Mouse (Mus musculus) limb, embryonic 15.5 days (tissue): ENCODE measurements around the gene Marcksl1. TPM values are rescaled to one million over a fixed set of nuclear protein-coding genes. Genes with fewer than 3 reads are reported as not detected.
"Not testable (repeated sequence)": the region's sequence is repeated elsewhere in the genome, so short reads cannot be mapped to it uniquely, and the experiment has no call there.

Experiments
- ATAC-seq: fragments of 200-750 bp; cut with Nextera tagmentation; 2 replicates; pipeline ENCODE4 v1.8.0; 2017; ENCODE audit warnings: low read depth, moderate TSS enrichment; ENCODE audit not compliant: insufficient number of reproducible peaks, low FRiP score, low TSS enrichment
- H3K27ac ChIP-seq: fragments of 300-500 bp; sonication (generic); 2 replicates; pipeline ENCODE4 v1.5.1; 2015; ENCODE audit warnings: moderate library complexity, mild to moderate bottlenecking, inconsistent platforms
- H3K27me3 ChIP-seq: fragments of 300-500 bp; sonication (generic); 2 replicates; pipeline ENCODE4 v1.6.1; 2015; ENCODE audit warnings: inconsistent platforms
- H3K36me3 ChIP-seq: fragments of 300-500 bp; sonication (generic); 2 replicates; pipeline ENCODE4 v1.6.1; 2015; ENCODE audit warnings: inconsistent platforms
- H3K4me1 ChIP-seq: fragments of 300-500 bp; sonication (generic); 2 replicates; pipeline ENCODE4 v1.6.1; 2015; ENCODE audit warnings: inconsistent platforms
- H3K4me2 ChIP-seq: fragments of 300-500 bp; sonication (generic); 2 replicates; pipeline ENCODE4 v1.6.1; 2015; ENCODE audit warnings: mild to moderate bottlenecking, inconsistent platforms
- H3K4me3 ChIP-seq: fragments of 300-500 bp; sonication (generic); 2 replicates; pipeline ENCODE4 v1.5.1; 2015; ENCODE audit warnings: mild to moderate bottlenecking, inconsistent platforms
- H3K9ac ChIP-seq: fragments of 300-500 bp; sonication (generic); 2 replicates; pipeline ENCODE4 v1.6.1; 2015; ENCODE audit warnings: inconsistent platforms
- H3K9me3 ChIP-seq: fragments of 300-500 bp; sonication (generic); 2 replicates; pipeline ENCODE4 v1.6.1; 2016; ENCODE audit warnings: inconsistent platforms
- WGBS: fragments of 180-500 bp; shearing (Covaris S2); methylation state at CpG from one replicate; pipeline ENCODE4 v1.1.7; 2015; 5-methylcytosine and 5-hydroxymethylcytosine counted together
- polyA plus RNA-seq: library from polyadenylated mRNA; unstranded; fragments of >200 nt; fragmentation: Nextera tagmentation; extraction: Ambion mirVana; gene quantifications from 2 replicates; pipeline ENCODE4 v1.2.1, GENCODE M21; 2015

Marcksl1 gene
- polyA plus RNA-seq, 1 experiment from 2014 or later: 538 TPM

- Histone ChIP-seq H3K4me3 (no peak overlapping the region), H3K27ac (no peak overlapping the region), H3K4me2 (no peak overlapping the region), H3K9ac (no peak overlapping the region), H3K36me3 (no peaks in the 10 kb centered on the region), H3K4me1 (no peaks in the 10 kb centered on the region), H3K9me3 (no peaks in the 10 kb centered on the region), H3K27me3 (no peaks in the 10 kb centered on the region)
- 89% methylated on average over 2 of the region's 2 CpGs for WGBS
- no peak for ATAC-seq
Observed at GRCm38 (mm10) chr4:129549306-129549705, 35.9 kb downstream of the Marcksl1 start.

GRCm38 (mm10) chr4:129550295-129550694 is 36.9 kb downstream of the Marcksl1 start:
- Histone ChIP-seq H3K9me3 (no peaks in the 10 kb centered on the region), H3K9ac (no peak overlapping the region), H3K4me2 (no peak overlapping the region), H3K27me3 (no peaks in the 10 kb centered on the region), H3K4me3 (no peak overlapping the region), H3K36me3 (no peaks in the 10 kb centered on the region), H3K27ac (no peak overlapping the region), H3K4me1 (peaks cover 2% of the 10 kb centered on the region; the same call in 1 of the 2 replicates)
- no peak for ATAC-seq
- 54% methylated on average over 1 of the region's 1 CpGs for whole genome bisulfite sequencing

- not testable (repeated sequence) for H3K4me3 ChIP-seq, H3K27ac ChIP-seq, H3K9ac ChIP-seq, H3K36me3 ChIP-seq, H3K27me3 ChIP-seq, ATAC-seq, H3K9me3 ChIP-seq, H3K4me2 ChIP-seq
- peaks cover 11% of the 10 kb centered on the region for H3K4me1 ChIP-seq
- WGBS: 93% methylated on average over 6 of the region's 6 CpGs
Observed at GRCm38 (mm10) chr4:129554512-129554911, 41.1 kb downstream of the Marcksl1 start.

GRCm38 (mm10) chr4:129555421-129555861 is 42.1 kb downstream of the Marcksl1 start:
- H3K9ac ChIP-seq: peak overlapping the region; percentile 29; the same call in 1 of the 2 replicates
- ATAC-seq: 0 out of 2 replicates have a peak, but pooled peaks have one; percentile 22
- H3K4me3 ChIP-seq: peak overlapping the region; percentile 54
- H3K4me1 ChIP-seq: peaks cover 11% of the 10 kb centered on the region
- H3K27ac ChIP-seq: no peak overlapping the region
- no peaks in the 10 kb centered on the region for H3K9me3 ChIP-seq
- peak overlapping the region; percentile 74 for H3K4me2 ChIP-seq
- H3K36me3 ChIP-seq: no peaks in the 10 kb centered on the region
- H3K27me3 ChIP-seq: no peaks in the 10 kb centered on the region
- 5% methylated on average over 16 of the region's 16 CpGs for WGBS

GRCm38 (mm10) chr4:129555862-129556531 is 42.6 kb downstream of the Marcksl1 start:
- peak overlapping the region; percentile 29 for H3K9ac ChIP-seq
- H3K9me3 ChIP-seq: no peaks in the 10 kb centered on the region
- ATAC-seq: peak; percentile 32
- no peaks in the 10 kb centered on the region for H3K36me3 ChIP-seq
- H3K27ac ChIP-seq: peak overlapping the region; percentile 71
- H3K4me1 ChIP-seq: peaks cover 11% of the 10 kb centered on the region
- peak overlapping the region; percentile 54 for H3K4me3 ChIP-seq
- peak overlapping the region; percentile 74 for H3K4me2 ChIP-seq
- under 1% methylated on average over 24 of the region's 24 CpGs for WGBS
- no peaks in the 10 kb centered on the region for H3K27me3 ChIP-seq

- peak overlapping the region; percentile 29; the same call in 1 of the 2 replicates for H3K9ac ChIP-seq
- H3K36me3 ChIP-seq: no peaks in the 10 kb centered on the region
- peak; percentile 78 for ATAC-seq
- H3K4me3 ChIP-seq: peak overlapping the region; percentile 54
- no peaks in the 10 kb centered on the region for H3K27me3 ChIP-seq
- no peaks in the 10 kb centered on the region for H3K9me3 ChIP-seq
- H3K27ac ChIP-seq: peak overlapping the region; percentile 71
- H3K4me2 ChIP-seq: peak overlapping the region; percentile 74
- 7% methylated on average over 33 of the region's 33 CpGs for WGBS
- H3K4me1 ChIP-seq: peaks cover 11% of the 10 kb centered on the region
Observed at GRCm38 (mm10) chr4:129556532-129557223, 43.3 kb downstream of the Marcksl1 start.

- no peak for ATAC-seq
- no peak overlapping the region; the same call in 1 of the 2 replicates for H3K27ac ChIP-seq
Observed at GRCm38 (mm10) chr4:129557256-129557808, 44.0 kb downstream of the Marcksl1 start.

GRCm38 (mm10) chr4:129558321-129558955 is 45.1 kb downstream of the Marcksl1 start:
- no peak overlapping the region for H3K9ac ChIP-seq
- H3K4me2 ChIP-seq: no peak overlapping the region
- no peaks in the 10 kb centered on the region for H3K27me3 ChIP-seq
- no peaks in the 10 kb centered on the region for H3K36me3 ChIP-seq
- no peak for ATAC-seq
- 83% methylated on average over 12 of the region's 12 CpGs for WGBS
- no peak overlapping the region for H3K27ac ChIP-seq
- H3K9me3 ChIP-seq: no peaks in the 10 kb centered on the region
- no peak overlapping the region for H3K4me3 ChIP-seq
- H3K4me1 ChIP-seq: peaks cover 11% of the 10 kb centered on the region

More at GRCm38 (mm10) chr4:129557256-129557808, 44.0 kb downstream of the Marcksl1 start:
- H3K27me3 ChIP-seq: no peaks in the 10 kb centered on the region
- peak overlapping the region; percentile 74; the same call in 1 of the 2 replicates for H3K4me2 ChIP-seq
- 68% methylated on average over 9 of the region's 9 CpGs for WGBS
- H3K9me3 ChIP-seq: no peaks in the 10 kb centered on the region
- H3K4me3 ChIP-seq: no peak overlapping the region
- peaks cover 11% of the 10 kb centered on the region for H3K4me1 ChIP-seq
- H3K36me3 ChIP-seq: no peaks in the 10 kb centered on the region
- no peak overlapping the region for H3K9ac ChIP-seq

GRCm38 (mm10) chr4:129561184-129561583 is 47.8 kb downstream of the Marcksl1 start:
- 88% methylated on average over 5 of the region's 5 CpGs for WGBS
- Histone ChIP-seq H3K27me3 (no peaks in the 10 kb centered on the region), H3K4me3 (no peak overlapping the region), H3K4me1 (no peaks in the 10 kb centered on the region; the same call in 1 of the 2 replicates), H3K4me2 (no peak overlapping the region), H3K27ac (no peak overlapping the region), H3K9me3 (no peaks in the 10 kb centered on the region), H3K36me3 (no peaks in the 10 kb centered on the region), H3K9ac (no peak overlapping the region)
- no peak for ATAC-seq

GRCm38 (mm10) chr4:129563718-129564117 is 50.3 kb downstream of the Marcksl1 start:
- no peak overlapping the region for H3K4me3 ChIP-seq
- no peaks in the 10 kb centered on the region for H3K4me1 ChIP-seq
- no peak overlapping the region for H3K4me2 ChIP-seq
- 25% methylated on average over 8 of the region's 8 CpGs for WGBS
- H3K9me3 ChIP-seq: no peaks in the 10 kb centered on the region
- H3K9ac ChIP-seq: no peak overlapping the region
- no peaks in the 10 kb centered on the region for H3K27me3 ChIP-seq
- H3K27ac ChIP-seq: no peak overlapping the region
- no peak for ATAC-seq
- no peaks in the 10 kb centered on the region for H3K36me3 ChIP-seq

- Histone ChIP-seq H3K27me3 (no peaks in the 10 kb centered on the region), H3K4me2 (no peak overlapping the region), H3K36me3 (no peaks in the 10 kb centered on the region), H3K4me3 (no peak overlapping the region), H3K4me1 (no peaks in the 10 kb centered on the region), H3K27ac (no peak overlapping the region), H3K9me3 (no peaks in the 10 kb centered on the region), H3K9ac (no peak overlapping the region)
- WGBS: 79% methylated on average over 6 of the region's 6 CpGs
- ATAC-seq: no peak
Observed at GRCm38 (mm10) chr4:129565139-129565538, 51.8 kb downstream of the Marcksl1 start.
